Mouse (Mus musculus): ENCODE measurements around the gene 6430628N08Rik. TPM values are rescaled to one million over a fixed set of nuclear protein-coding genes. Genes with fewer than 3 reads are reported as not detected.

The 6430628N08Rik gene
- polyA plus RNA-seq, 1 experiment from 2014 or later = not detected

DNA sequence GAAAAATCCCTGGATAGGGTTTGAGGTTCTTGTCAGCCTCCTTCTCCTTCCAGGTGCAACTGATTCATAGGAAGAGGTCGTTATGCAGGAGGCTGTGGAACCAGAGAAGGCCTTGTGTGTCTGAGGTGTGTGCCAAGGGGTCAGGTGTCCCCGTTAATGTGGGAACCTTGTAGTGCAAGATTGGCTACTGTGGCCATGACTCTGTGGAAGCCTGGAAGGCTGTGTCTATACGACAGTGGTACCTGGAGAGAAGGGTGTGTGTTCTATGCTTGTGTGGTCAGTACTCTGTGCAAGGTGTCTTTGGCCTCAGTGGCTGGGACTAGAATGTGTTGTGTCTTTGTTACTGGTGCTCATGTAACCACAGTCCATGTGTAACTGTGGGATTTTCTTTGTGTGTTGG, 50.2 kb downstream of the 6430628N08Rik start:
- ATAC-seq (ENCODE audit: low read depth) (no peak), DNase-seq (no peak)
- 5% methylated on average over 3 of the region's 3 CpGs for WGBS (ENCODE audit: insufficient replicate concordance)
- H3K4me3 ChIP-seq (replicated peaks) = no peak overlapping the region
- H3K27me3 ChIP-seq = peaks cover 100% of the 10 kb centered on the region
- H3K27ac ChIP-seq = no peak overlapping the region
- peaks cover 11% of the 10 kb centered on the region for H3K4me1 ChIP-seq (replicated peaks)
- no peak overlapping the region for H3K9ac ChIP-seq
- no peaks in the 10 kb centered on the region for H3K36me3 ChIP-seq
- H3K4me2 ChIP-seq = no peak overlapping the region
- H3K9me3 ChIP-seq (replicated peaks) = no peaks in the 10 kb centered on the region

- Histone ChIP-seq H3K4me2 (no peak overlapping the region), H3K4me1 (replicated peaks) (peaks cover 11% of the 10 kb centered on the region), H3K36me3 (no peaks in the 10 kb centered on the region), H3K27me3 (peaks cover 100% of the 10 kb centered on the region), H3K4me3 (replicated peaks) (no peak overlapping the region), H3K9ac (no peak overlapping the region), H3K9me3 (replicated peaks) (no peaks in the 10 kb centered on the region), H3K27ac (no peak overlapping the region)
- DNase-seq (no peak), ATAC-seq (ENCODE audit: low read depth) (no peak)
- 9% methylated on average over 9 of the region's 9 CpGs for whole genome bisulfite sequencing (ENCODE audit: insufficient replicate concordance)
Observed at GRCm38 (mm10) chr4:115941242-115941820, 50.9 kb downstream of the 6430628N08Rik start.

- H3K4me1 ChIP-seq (replicated peaks) = peaks cover 8% of the 10 kb centered on the region
- under 1% methylated on average over 41 of the region's 41 CpGs for WGBS (ENCODE audit: insufficient replicate concordance)
- H3K9me3 ChIP-seq (replicated peaks) = no peaks in the 10 kb centered on the region
- no peak for ATAC-seq (ENCODE audit: low read depth)
- no peak for DNase-seq
- H3K27me3 ChIP-seq = peaks cover 87% of the 10 kb centered on the region
- no peak overlapping the region for H3K9ac ChIP-seq
- H3K27ac ChIP-seq = no peak overlapping the region
- no peak overlapping the region for H3K4me2 ChIP-seq
- H3K36me3 ChIP-seq = no peaks in the 10 kb centered on the region
- no peak overlapping the region for H3K4me3 ChIP-seq (replicated peaks)
Observed at GRCm38 (mm10) chr4:115943669-115944314, 53.3 kb downstream of the 6430628N08Rik start.

Other genes with a start within 250 kb of the 6430628N08Rik start
- gene Cyp4b1, start 242.9 kb upstream of the 6430628N08Rik start, polyA plus RNA-seq (2015; fragmentation: Nextera tagmentation; extraction: Ambion mirVana) = 0.71 and 0.82 TPM in 2 replicates
- 10.6 and 13.9 TPM in 2 replicates for gene Efcab14, start 152.9 kb upstream of the 6430628N08Rik start, polyA plus RNA-seq (2015; fragmentation: Nextera tagmentation; extraction: Ambion mirVana)
- gene Tex38, start 109.6 kb upstream of the 6430628N08Rik start, polyA plus RNA-seq (2015; fragmentation: Nextera tagmentation; extraction: Ambion mirVana) = not detected in 2 replicates
- 19.5 and 20.7 TPM in 2 replicates for gene Atpaf1, start 105.9 kb upstream of the 6430628N08Rik start, polyA plus RNA-seq (2015; fragmentation: Nextera tagmentation; extraction: Ambion mirVana)
- gene Mob3c, start 62.6 kb upstream of the 6430628N08Rik start, polyA plus RNA-seq (2015; fragmentation: Nextera tagmentation; extraction: Ambion mirVana) = 6.7 TPM in 2 replicates
- gene Mknk1, start 51.5 kb upstream of the 6430628N08Rik start, polyA plus RNA-seq (2015; fragmentation: Nextera tagmentation; extraction: Ambion mirVana) = 32.1 and 40.2 TPM in 2 replicates
- not detected in 2 replicates for gene Kncn, start 6.3 kb upstream of the 6430628N08Rik start, polyA plus RNA-seq (2015; fragmentation: Nextera tagmentation; extraction: Ambion mirVana)
- gene Dmbx1, start 49.3 kb downstream of the 6430628N08Rik start, polyA plus RNA-seq (2015; fragmentation: Nextera tagmentation; extraction: Ambion mirVana) = not detected in 2 replicates
- 4.9 and 5.1 TPM in 2 replicates for gene Faah, start 127.3 kb downstream of the 6430628N08Rik start, polyA plus RNA-seq (2015; fragmentation: Nextera tagmentation; extraction: Ambion mirVana)
- 9.4 and 11.2 TPM in 2 replicates for gene Nsun4, start 163.2 kb downstream of the 6430628N08Rik start, polyA plus RNA-seq (2015; fragmentation: Nextera tagmentation; extraction: Ambion mirVana)
- 366 and 368 TPM in 2 replicates for gene Uqcrh, start 184.4 kb downstream of the 6430628N08Rik start, polyA plus RNA-seq (2015; fragmentation: Nextera tagmentation; extraction: Ambion mirVana)
- 28.5 and 32.5 TPM in 2 replicates for gene Lrrc41, start 184.6 kb downstream of the 6430628N08Rik start, polyA plus RNA-seq (2015; fragmentation: Nextera tagmentation; extraction: Ambion mirVana)
- 33.8 and 39.0 TPM in 2 replicates for gene Rad54l, start 233.0 kb downstream of the 6430628N08Rik start, polyA plus RNA-seq (2015; fragmentation: Nextera tagmentation; extraction: Ambion mirVana)
- 13.3 and 14.4 TPM in 2 replicates for gene Pomgnt1, start 233.2 kb downstream of the 6430628N08Rik start, polyA plus RNA-seq (2015; fragmentation: Nextera tagmentation; extraction: Ambion mirVana)